Mouse (Mus musculus) heart, postnatal 0 days (tissue): ENCODE results near the gene Mrln.

Experiments
- CTCF ChIP-seq: IDR thresholded peaks from 2 replicates; pipeline ENCODE4 v1.5.1; 2016; ENCODE audit warnings: antibody characterized with exemption, control low read depth, low read depth
- EP300 ChIP-seq: IDR thresholded peaks from 2 replicates; pipeline ENCODE4 v1.6.1; 2016; ENCODE audit warnings: antibody characterized with exemption, low read depth

- no peak for TF ChIP-seq CTCF
- no peak for TF ChIP-seq EP300
Observed at GRCm38 (mm10) chr10:70242751-70243444, 38.4 kb downstream of the Mrln start.
